Mouse (Mus musculus): ENCODE measurements around the gene Trmt10a. TPM values are rescaled to one million over a fixed set of nuclear protein-coding genes. Genes with fewer than 3 reads are reported as not detected.

Trmt10a gene
- total and polyA plus RNA-seq, 3 experiments, result 4.6 to 24.9 (median 15.9) TPM

- no peak for DNase-seq (ENCODE audit: low spot score)
- ATAC-seq (ENCODE audit: extremely low read depth, insufficient number of reproducible peaks, low FRiP score, poor library complexity, severe bottlenecking), result no peak
- Histone ChIP-seq H3K9me3 (replicated peaks) (no peaks in the 10 kb centered on the region), H3K27me3 (ENCODE audit: insufficient read depth, low read length) (peaks cover 12% of the 10 kb centered on the region), H3K4me3 (ENCODE audit: low read depth, low read length) (no peak overlapping the region), H3K36me3 (replicated peaks) (no peaks in the 10 kb centered on the region), H3K4me1 (ENCODE audit: insufficient read depth, low read depth, low read length) (0 out of 2 replicates have a peak, but pooled peaks cover 3% of the 10 kb centered on the region)
- TF ChIP-seq GATA2 (IDR thresholded peaks at IDR 0.05; ENCODE audit: borderline replicate concordance, low read depth, low read length) (no peak), POLR2AphosphoS5 (IDR thresholded peaks at IDR 0.05; ENCODE audit: insufficient replicate concordance, low read depth, low read length) (no peak), TAL1 (conservative IDR thresholded peaks at IDR 0.05; ENCODE audit: low read depth, low read length) (no peak), GATA1 (IDR thresholded peaks at IDR 0.05; ENCODE audit: borderline replicate concordance, low read length) (no peak), CTCF (IDR thresholded peaks at IDR 0.05; ENCODE audit: low read depth, low read length) (no peak)
Measured at GRCm38 (mm10) chr3:138183371-138183770, 40.1 kb downstream of the Trmt10a start.

- Histone ChIP-seq H3K27me3 (ENCODE audit: insufficient read depth, low read length) (peaks cover 6% of the 10 kb centered on the region), H3K36me3 (replicated peaks) (no peaks in the 10 kb centered on the region), H3K9me3 (replicated peaks) (no peaks in the 10 kb centered on the region), H3K4me1 (ENCODE audit: insufficient read depth, low read depth, low read length) (0 out of 2 replicates have a peak, but pooled peaks cover 3% of the 10 kb centered on the region), H3K4me3 (ENCODE audit: low read depth, low read length) (no peak overlapping the region)
- TF ChIP-seq GATA1 (IDR thresholded peaks at IDR 0.05; ENCODE audit: borderline replicate concordance, low read length), result no peak
- no peak for TF ChIP-seq TAL1 (conservative IDR thresholded peaks at IDR 0.05; ENCODE audit: low read depth, low read length)
- TF ChIP-seq CTCF (IDR thresholded peaks at IDR 0.05; ENCODE audit: low read depth, low read length), result no peak
- TF ChIP-seq GATA2 (IDR thresholded peaks at IDR 0.05; ENCODE audit: borderline replicate concordance, low read depth, low read length), result no peak
- TF ChIP-seq POLR2AphosphoS5 (IDR thresholded peaks at IDR 0.05; ENCODE audit: insufficient replicate concordance, low read depth, low read length), result no peak
- no peak for DNase-seq (ENCODE audit: low spot score)
- no peak for ATAC-seq (ENCODE audit: extremely low read depth, insufficient number of reproducible peaks, low FRiP score, poor library complexity, severe bottlenecking)
Measured at GRCm38 (mm10) chr3:138185290-138185689, 42.0 kb downstream of the Trmt10a start.

GRCm38 (mm10) chr3:138185995-138186930 lies 43.0 kb downstream of the Trmt10a start:
- Histone ChIP-seq H3K4me1 (ENCODE audit: insufficient read depth, low read depth, low read length) (0 out of 2 replicates have a peak, but pooled peaks cover 3% of the 10 kb centered on the region), H3K4me3 (ENCODE audit: low read depth, low read length) (no peak overlapping the region), H3K27me3 (ENCODE audit: insufficient read depth, low read length) (peaks cover 6% of the 10 kb centered on the region), H3K9me3 (replicated peaks) (no peaks in the 10 kb centered on the region), H3K36me3 (replicated peaks) (no peaks in the 10 kb centered on the region)
- DNase-seq (ENCODE audit: low spot score), result no peak
- no peak for ATAC-seq (ENCODE audit: extremely low read depth, insufficient number of reproducible peaks, low FRiP score, poor library complexity, severe bottlenecking)
- TF ChIP-seq GATA1 (IDR thresholded peaks at IDR 0.05; ENCODE audit: borderline replicate concordance, low read length) (no peak), TAL1 (conservative IDR thresholded peaks at IDR 0.05; ENCODE audit: low read depth, low read length) (no peak), CTCF (IDR thresholded peaks at IDR 0.05; ENCODE audit: low read depth, low read length) (no peak), GATA2 (IDR thresholded peaks at IDR 0.05; ENCODE audit: borderline replicate concordance, low read depth, low read length) (no peak), POLR2AphosphoS5 (IDR thresholded peaks at IDR 0.05; ENCODE audit: insufficient replicate concordance, low read depth, low read length) (no peak)

GRCm38 (mm10) chr3:138192260-138192659 lies 49.0 kb downstream of the Trmt10a start:
- H3K4me3 ChIP-seq (ENCODE audit: low read depth, low read length), result no peak overlapping the region
- no peaks in the 10 kb centered on the region for H3K9me3 ChIP-seq (replicated peaks)
- no peak for DNase-seq (ENCODE audit: low spot score)
- H3K27me3 ChIP-seq (ENCODE audit: insufficient read depth, low read length), result peaks cover 10% of the 10 kb centered on the region
- ATAC-seq (ENCODE audit: extremely low read depth, insufficient number of reproducible peaks, low FRiP score, poor library complexity, severe bottlenecking), result no peak
- H3K36me3 ChIP-seq (replicated peaks), result no peaks in the 10 kb centered on the region
- H3K4me1 ChIP-seq (ENCODE audit: insufficient read depth, low read depth, low read length), result no peaks in the 10 kb centered on the region
- TF ChIP-seq TAL1 (conservative IDR thresholded peaks at IDR 0.05; ENCODE audit: low read depth, low read length), result no peak
- no peak for TF ChIP-seq POLR2AphosphoS5 (IDR thresholded peaks at IDR 0.05; ENCODE audit: insufficient replicate concordance, low read depth, low read length)
- TF ChIP-seq GATA1 (IDR thresholded peaks at IDR 0.05; ENCODE audit: borderline replicate concordance, low read length), result no peak

GRCm38 (mm10) chr3:138193683-138194302 lies 50.5 kb downstream of the Trmt10a start, which contains the start of gene 4930579F01Rik:
TSS of gene 4930579F01Rik (minus strand) at chr3:138193825.
- H3K4me1 ChIP-seq (ENCODE audit: insufficient read depth, low read depth, low read length), result 0 out of 2 replicates have a peak, but pooled peaks cover 3% of the 10 kb centered on the region
- no peaks in the 10 kb centered on the region for H3K9me3 ChIP-seq (replicated peaks)
- no peak within 1 kb of the TSS for H3K4me3 ChIP-seq (ENCODE audit: low read depth, low read length)
- H3K27me3 ChIP-seq (ENCODE audit: insufficient read depth, low read length), result peaks cover 16% of the 10 kb centered on the region
- TF ChIP-seq GATA1 (IDR thresholded peaks at IDR 0.05; ENCODE audit: borderline replicate concordance, low read length) (no peak), GATA2 (IDR thresholded peaks at IDR 0.05; ENCODE audit: borderline replicate concordance, low read depth, low read length) (no peak), POLR2AphosphoS5 (IDR thresholded peaks at IDR 0.05; ENCODE audit: insufficient replicate concordance, low read depth, low read length) (no peak), CTCF (IDR thresholded peaks at IDR 0.05; ENCODE audit: low read depth, low read length) (no peak), TAL1 (conservative IDR thresholded peaks at IDR 0.05; ENCODE audit: low read depth, low read length) (no peak)
- ATAC-seq (ENCODE audit: extremely low read depth, insufficient number of reproducible peaks, low FRiP score, poor library complexity, severe bottlenecking), result no peak
- H3K36me3 ChIP-seq (replicated peaks), result no peaks in the 10 kb centered on the region
- no peak for DNase-seq (ENCODE audit: low spot score)

GRCm38 (mm10) chr3:138197093-138197492 lies 53.8 kb downstream of the Trmt10a start:
- no peak for ATAC-seq (ENCODE audit: extremely low read depth, insufficient number of reproducible peaks, low FRiP score, poor library complexity, severe bottlenecking)

More at GRCm38 (mm10) chr3:138197093-138197492, 53.8 kb downstream of the Trmt10a start:
- no peak for TF ChIP-seq GATA1 (IDR thresholded peaks at IDR 0.05; ENCODE audit: borderline replicate concordance, low read length)
- TF ChIP-seq TAL1 (conservative IDR thresholded peaks at IDR 0.05; ENCODE audit: low read depth, low read length), result no peak
- no peak for TF ChIP-seq POLR2AphosphoS5 (IDR thresholded peaks at IDR 0.05; ENCODE audit: insufficient replicate concordance, low read depth, low read length)
- TF ChIP-seq CTCF (IDR thresholded peaks at IDR 0.05; ENCODE audit: low read depth, low read length), result no peak
- no peak for TF ChIP-seq GATA2 (IDR thresholded peaks at IDR 0.05; ENCODE audit: borderline replicate concordance, low read depth, low read length)
- no peaks in the 10 kb centered on the region for H3K36me3 ChIP-seq (replicated peaks)
- no peak overlapping the region for H3K4me3 ChIP-seq (ENCODE audit: low read depth, low read length)
- peaks cover 19% of the 10 kb centered on the region for H3K27me3 ChIP-seq (ENCODE audit: insufficient read depth, low read length)
- 0 out of 2 replicates have a peak, but pooled peaks cover 3% of the 10 kb centered on the region for H3K4me1 ChIP-seq (ENCODE audit: insufficient read depth, low read depth, low read length)
- no peaks in the 10 kb centered on the region for H3K9me3 ChIP-seq (replicated peaks)
- no peak for DNase-seq (ENCODE audit: low spot score)
